Mouse (Mus musculus) testis, adult 2 months (tissue): Measurements from ENCODE around the gene Nectin4.

Experiments
- CTCF ChIP-seq: fragments of 200-500 bp; IDR thresholded peaks from 2 replicates; pipeline ENCODE4 v1.5.1; 2012; ENCODE audit warnings: low read depth, mild to moderate bottlenecking, inconsistent platforms, low read length, moderate library complexity; ENCODE audit not compliant: control insufficient read depth, insufficient read depth, insufficient replicate concordance
- POLR2A ChIP-seq: fragments of 200-500 bp; IDR thresholded peaks from 2 replicates; pipeline ENCODE4 v1.6.1; 2012; ENCODE audit warnings: low read depth, mild to moderate bottlenecking, inconsistent platforms, low read length, moderate library complexity; ENCODE audit not compliant: control insufficient read depth

DNA sequence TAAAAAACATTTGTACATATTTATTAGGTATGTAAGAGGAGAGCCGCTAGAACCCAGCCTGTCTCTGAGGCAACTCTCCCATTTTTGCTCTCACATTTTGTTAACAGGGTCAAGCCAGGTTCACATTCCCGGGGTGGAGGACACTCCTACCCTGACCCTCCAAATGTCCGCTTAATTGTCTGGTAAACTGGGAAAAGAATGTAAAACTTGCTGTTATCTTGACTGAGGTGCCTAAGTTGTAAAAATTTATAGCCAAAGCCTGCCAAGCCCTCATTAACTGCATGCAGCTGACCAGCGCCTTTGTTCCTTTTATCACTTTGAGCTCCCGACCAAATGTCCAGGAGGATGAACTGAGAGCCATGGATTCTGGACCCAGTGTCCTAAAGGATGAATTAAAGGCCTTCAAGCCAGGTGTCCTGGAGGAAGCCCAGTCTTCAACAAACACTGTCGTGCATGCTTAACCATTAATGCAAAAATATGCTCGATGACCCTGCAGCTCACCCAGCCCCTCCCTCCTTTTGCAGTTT, 65.5 kb downstream of the Nectin4 start:
- TF ChIP-seq CTCF (no peak), POLR2A (no peak)
